Mouse (Mus musculus) neural tube, embryonic 14.5 days (tissue): Measurements from ENCODE around the gene Sf3a1. TPM values are rescaled to one million over a fixed set of nuclear protein-coding genes. Genes with fewer than 3 reads are reported as not detected.
A peak's percentile ranks its signal among the peaks of the same experiment; 100 is the strongest.
"Not testable (repeated sequence)": the region's sequence is repeated elsewhere in the genome, so short reads cannot be mapped to it uniquely, and the experiment has no call there.

Experiments
- ATAC-seq: fragments of 200-750 bp; cut with Nextera tagmentation; 2 replicates; pipeline ENCODE4 v1.8.0; 2017; ENCODE audit warnings: low read depth, mild to moderate bottlenecking, moderate TSS enrichment, moderate library complexity
- H3K27ac ChIP-seq: fragments of 300-500 bp; sonication (generic); 2 replicates; pipeline ENCODE4 v1.5.1; 2014; ENCODE audit warnings: low read depth, mild to moderate bottlenecking, control low read depth, low read length, moderate library complexity, mixed read lengths
- H3K27me3 ChIP-seq: fragments of 300-500 bp; sonication (generic); 2 replicates; pipeline ENCODE4 v1.6.1; 2014; ENCODE audit warnings: low read length; ENCODE audit not compliant: control insufficient read depth, insufficient read depth
- H3K36me3 ChIP-seq: fragments of 300-500 bp; sonication (generic); 2 replicates; pipeline ENCODE4 v1.6.1; 2014; ENCODE audit warnings: low read length, mixed read lengths; ENCODE audit not compliant: control insufficient read depth, insufficient read depth
- H3K4me1 ChIP-seq: fragments of 300-500 bp; sonication (generic); 2 replicates; pipeline ENCODE4 v1.6.1; 2014; ENCODE audit warnings: low read length; ENCODE audit not compliant: control insufficient read depth, insufficient read depth
- H3K4me2 ChIP-seq: fragments of 300-500 bp; sonication (generic); 2 replicates; pipeline ENCODE4 v1.6.1; 2014; ENCODE audit warnings: mild to moderate bottlenecking, low read depth, low read length, control low read depth
- H3K4me3 ChIP-seq: fragments of 300-500 bp; sonication (generic); 2 replicates; pipeline ENCODE4 v1.5.1; 2014; ENCODE audit warnings: low read depth, low read length, control low read depth, mixed read lengths
- H3K9ac ChIP-seq: fragments of 300-500 bp; sonication (generic); replicated peaks from 2 replicates; pipeline ENCODE4 v1.6.1; 2014; ENCODE audit warnings: low read depth, mild to moderate bottlenecking, control low read depth, low read length, mixed read lengths
- H3K9me3 ChIP-seq: fragments of 300-500 bp; sonication (generic); 2 replicates; pipeline ENCODE4 v1.6.1; 2016; ENCODE audit warnings: low read length; ENCODE audit not compliant: control insufficient read depth
- WGBS: fragments of 180-500 bp; shearing (Covaris S2); extraction: QIAGEN DNeasy Blood & Tissue Kit; methylation state at CpG from one replicate; pipeline ENCODE4 v1.1.7; 2014; 5-methylcytosine and 5-hydroxymethylcytosine counted together
- polyA plus RNA-seq: library from polyadenylated mRNA; unstranded; fragments of >200 nt; fragmentation: Nextera tagmentation; extraction: Ambion mirVana; gene quantifications from 2 replicates; pipeline ENCODE4 v1.2.1, GENCODE M21; 2014

Gene Sf3a1
- 53.0 and 56.6 TPM in 2 replicates for polyA plus RNA-seq

GRCm38 (mm10) chr11:4159808-4160708 lies at the start of gene Sf3a1, which contains the start of gene Ccdc157:
Sf3a1 (plus strand) TSS chr11:4160350.
Ccdc157 (minus strand) TSS chr11:4160293.
- Histone ChIP-seq H3K9me3 (no peaks in the 10 kb centered on the region), H3K27ac (peak within 1 kb of the TSS; percentile 91), H3K9ac (peak within 1 kb of the TSS; percentile 82), H3K27me3 (no peaks in the 10 kb centered on the region), H3K36me3 (peaks cover 22% of the 10 kb centered on the region), H3K4me1 (peaks cover 29% of the 10 kb centered on the region), H3K4me2 (peak within 1 kb of the TSS; percentile 90), H3K4me3 (peak within 1 kb of the TSS; percentile 82)
- ATAC-seq: peak; percentile 98
- WGBS: 2% methylated on average over 54 of the region's 54 CpGs

DNA sequence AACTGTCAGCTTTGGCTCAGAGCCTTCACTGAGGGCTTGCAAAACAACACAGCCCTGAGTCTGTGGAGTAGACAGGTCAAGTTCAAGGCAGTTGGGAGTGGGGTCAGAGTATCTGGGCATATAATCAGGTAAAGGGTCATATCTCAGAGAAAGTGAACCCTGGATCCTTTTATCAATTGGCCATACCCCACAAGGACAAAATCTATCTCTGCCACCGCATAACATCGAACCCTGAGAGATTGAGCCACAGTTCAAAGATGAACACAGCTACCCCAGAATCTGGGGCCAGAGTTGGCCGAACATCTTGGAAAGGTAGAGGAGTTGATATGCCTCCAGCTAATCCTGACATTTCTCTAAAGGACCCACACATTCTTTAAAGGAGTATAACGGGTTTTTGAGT lies 48.1 kb upstream of the Sf3a1 start:
- WGBS: 93% methylated on average over 4 of the region's 4 CpGs
- no peak overlapping the region for H3K4me2 ChIP-seq
- no peak overlapping the region for H3K27ac ChIP-seq
- H3K9ac ChIP-seq: no peak overlapping the region
- no peaks in the 10 kb centered on the region for H3K9me3 ChIP-seq
- ATAC-seq: no peak
- peaks cover 3% of the 10 kb centered on the region; the same call in 1 of the 2 replicates for H3K36me3 ChIP-seq
- H3K27me3 ChIP-seq: no peaks in the 10 kb centered on the region
- H3K4me3 ChIP-seq: no peak overlapping the region
- 0 out of 2 replicates have a peak, but pooled peaks cover 3% of the 10 kb centered on the region for H3K4me1 ChIP-seq

DNA sequence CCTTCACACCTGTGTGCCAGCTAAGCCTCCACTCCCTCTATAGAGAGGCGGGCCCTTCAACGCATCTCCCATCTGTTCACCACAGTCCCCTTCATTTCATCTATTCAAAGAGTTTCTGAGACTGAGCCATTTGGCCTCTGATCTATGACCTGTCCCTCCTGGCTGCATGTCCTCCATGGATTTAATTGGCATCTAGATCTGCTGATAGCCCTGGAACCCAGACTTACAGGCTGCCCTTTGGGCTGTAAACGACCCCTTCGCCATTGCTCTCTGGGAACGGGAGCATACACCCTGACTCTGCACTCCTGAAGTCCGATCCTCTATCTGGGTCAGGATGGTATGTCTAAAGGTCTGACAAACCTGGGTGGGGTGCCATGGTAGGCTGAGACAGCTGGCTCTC lies 47.3 kb upstream of the Sf3a1 start:
- ATAC-seq: no peak
- peaks cover 3% of the 10 kb centered on the region; the same call in 1 of the 2 replicates for H3K36me3 ChIP-seq
- 83% methylated on average over 6 of the region's 6 CpGs for WGBS

DNA sequence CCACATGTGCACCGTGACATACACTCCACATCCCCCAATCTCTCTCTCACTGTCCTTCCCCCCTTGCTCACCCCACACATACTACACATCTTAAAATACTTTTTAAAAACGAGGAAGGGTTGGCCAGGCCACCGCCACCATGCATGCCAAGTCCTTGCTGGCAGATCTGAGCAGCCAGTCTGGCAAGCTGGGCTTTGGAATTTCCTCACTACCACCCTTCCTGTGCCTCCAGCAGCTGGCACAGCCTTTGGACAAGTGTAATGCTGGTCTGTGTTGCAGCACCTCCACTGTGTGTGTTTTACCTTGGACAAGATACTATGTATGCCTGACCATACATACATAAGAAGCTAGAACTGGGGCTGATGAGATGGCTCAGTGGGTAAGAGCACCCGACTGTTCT lies 46.7 kb upstream of the Sf3a1 start:
- WGBS: 88% methylated on average over 4 of the region's 4 CpGs
- no peak overlapping the region for H3K4me2 ChIP-seq
- H3K9me3 ChIP-seq: no peaks in the 10 kb centered on the region
- no peaks in the 10 kb centered on the region for H3K27me3 ChIP-seq
- H3K9ac ChIP-seq: no peak overlapping the region
- H3K36me3 ChIP-seq: peaks cover 3% of the 10 kb centered on the region; the same call in 1 of the 2 replicates
- H3K27ac ChIP-seq: no peak overlapping the region
- H3K4me1 ChIP-seq: peaks cover 6% of the 10 kb centered on the region; the same call in 1 of the 2 replicates
- no peak for ATAC-seq
- H3K4me3 ChIP-seq: no peak overlapping the region

More for the DNA sequence above, 47.3 kb upstream of the Sf3a1 start:
- Histone ChIP-seq H3K9ac (no peak overlapping the region), H3K27me3 (no peaks in the 10 kb centered on the region), H3K9me3 (no peaks in the 10 kb centered on the region), H3K4me2 (no peak overlapping the region), H3K27ac (no peak overlapping the region), H3K4me3 (no peak overlapping the region), H3K4me1 (peaks cover 6% of the 10 kb centered on the region; the same call in 1 of the 2 replicates)

- Histone ChIP-seq H3K4me2 (no peak overlapping the region), H3K36me3 (peaks cover 3% of the 10 kb centered on the region; the same call in 1 of the 2 replicates), H3K9me3 (no peaks in the 10 kb centered on the region), H3K27ac (no peak overlapping the region), H3K4me3 (no peak overlapping the region), H3K27me3 (no peaks in the 10 kb centered on the region), H3K9ac (no peak overlapping the region), H3K4me1 (peaks cover 6% of the 10 kb centered on the region; the same call in 1 of the 2 replicates)
- no peak for ATAC-seq
- WGBS: 84% methylated on average over 6 of the region's 6 CpGs
These were observed 46.2 kb upstream of the Sf3a1 start for GRCm38 (mm10) chr11:4113970-4114369.

- not testable (repeated sequence) for H3K27ac ChIP-seq, H3K9ac ChIP-seq, H3K4me3 ChIP-seq, H3K36me3 ChIP-seq, ATAC-seq, H3K27me3 ChIP-seq, H3K4me1 ChIP-seq, H3K4me2 ChIP-seq, H3K9me3 ChIP-seq
- WGBS: 82% methylated on average over 6 of the region's 6 CpGs
These were observed 45.6 kb upstream of the Sf3a1 start for GRCm38 (mm10) chr11:4114541-4114940.

GRCm38 (mm10) chr11:4115407-4115806 lies 44.7 kb upstream of the Sf3a1 start:
- peaks cover 6% of the 10 kb centered on the region; the same call in 1 of the 2 replicates for H3K4me1 ChIP-seq
- no peak for ATAC-seq
- no peaks in the 10 kb centered on the region for H3K36me3 ChIP-seq
- H3K27ac ChIP-seq: no peak overlapping the region
- no peak overlapping the region for H3K9ac ChIP-seq
- no peaks in the 10 kb centered on the region for H3K9me3 ChIP-seq
- H3K4me2 ChIP-seq: no peak overlapping the region
- H3K27me3 ChIP-seq: no peaks in the 10 kb centered on the region
- H3K4me3 ChIP-seq: no peak overlapping the region
- WGBS: 98% methylated on average over 4 of the region's 4 CpGs

DNA sequence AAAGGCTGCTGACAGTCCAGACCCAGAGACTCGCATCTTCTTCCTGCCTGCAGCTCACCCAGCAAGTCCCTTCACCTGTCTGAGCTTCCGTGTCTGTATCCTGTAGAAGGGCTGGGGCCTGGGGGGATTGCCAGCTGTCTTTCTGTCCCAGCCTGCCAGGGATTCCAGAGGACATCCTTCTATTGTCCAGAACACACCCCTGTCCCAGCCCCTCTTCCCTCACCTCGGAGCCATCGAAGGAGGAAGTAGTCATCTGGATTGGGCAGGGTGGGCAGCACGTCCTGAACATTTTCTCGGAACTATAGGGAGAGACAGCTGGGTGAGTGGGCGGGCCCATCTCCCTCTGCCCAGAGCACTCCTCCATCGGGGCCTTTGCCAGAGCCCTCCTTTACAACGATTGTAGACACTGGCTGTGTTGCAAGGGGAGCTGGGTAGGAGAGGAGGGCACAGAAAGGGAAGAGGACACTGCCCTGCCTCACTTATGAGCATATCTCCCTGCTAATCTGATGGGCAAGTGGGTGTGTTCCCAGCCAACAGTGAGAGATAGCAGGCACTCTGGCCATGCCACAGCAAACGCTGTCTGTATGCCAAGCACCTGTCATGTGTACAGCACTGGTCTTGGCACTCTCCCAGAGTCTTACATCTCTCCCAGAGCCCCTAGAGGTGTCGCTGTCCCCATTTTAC lies 43.5 kb upstream of the Sf3a1 start:
- peaks cover 6% of the 10 kb centered on the region; the same call in 1 of the 2 replicates for H3K4me1 ChIP-seq
- ATAC-seq: no peak
- 60% methylated on average over 11 of the region's 11 CpGs for WGBS
- no peak overlapping the region for H3K27ac ChIP-seq
- H3K27me3 ChIP-seq: no peaks in the 10 kb centered on the region
- H3K4me2 ChIP-seq: no peak overlapping the region
- H3K9me3 ChIP-seq: no peaks in the 10 kb centered on the region
- H3K9ac ChIP-seq: no peak overlapping the region
- no peak overlapping the region for H3K4me3 ChIP-seq
- no peaks in the 10 kb centered on the region for H3K36me3 ChIP-seq
